Mouse (Mus musculus): ENCODE data around the gene Pmepa1.

DNA sequence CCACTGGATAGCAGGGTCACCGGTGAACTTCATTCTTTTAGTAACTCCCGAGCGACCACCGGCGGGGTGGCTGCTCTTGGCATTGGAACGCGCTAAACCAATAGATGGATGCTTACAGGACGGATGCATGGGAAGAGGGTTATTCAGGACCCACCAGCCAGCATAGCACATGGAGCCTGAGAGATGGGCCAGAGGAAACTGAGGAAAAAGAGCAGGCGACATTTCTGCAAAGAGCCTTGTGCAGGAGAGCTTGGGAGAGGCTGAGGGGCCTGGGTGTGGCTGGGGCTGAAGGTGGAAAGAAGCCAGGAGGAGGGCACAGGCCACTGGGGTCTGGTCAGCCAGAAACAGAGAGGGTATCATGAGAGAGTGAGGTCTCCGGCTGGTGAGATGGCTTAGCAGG is 93.0 kb downstream of the Pmepa1 start:
- TF ChIP-seq CTCF (IDR thresholded peaks at IDR 0.05; ENCODE audit: low read depth) (no peak), EP300 (optimal IDR thresholded peaks at IDR 0.05) (no peak)

All from stomach, postnatal 0 days (tissue).